Mouse (Mus musculus) lung, embryonic 14.5 days (tissue): ENCODE measurements around the gene Mia. TPM values are rescaled to one million over a fixed set of nuclear protein-coding genes. Genes with fewer than 3 reads are reported as not detected.

ENCODE experiments used
- ATAC-seq: fragments of 200-750 bp; cut with Nextera tagmentation; 2 replicates; pipeline ENCODE4 v1.8.0; 2017; ENCODE audit warnings: mild to moderate bottlenecking, moderate TSS enrichment, moderate library complexity; ENCODE audit not compliant: insufficient read depth
- DNase-seq: peaks from one replicate; pipeline ENCODE4 v3.0.0-alpha.2; 2015
- H3K27ac ChIP-seq: fragments of 300-500 bp; sonication (generic); 2 replicates; pipeline ENCODE4 v1.5.1; 2014; ENCODE audit warnings: low read depth, mild to moderate bottlenecking, moderate library complexity
- H3K27me3 ChIP-seq: fragments of 300-500 bp; sonication (generic); 2 replicates; pipeline ENCODE4 v1.6.1; 2014; ENCODE audit warnings: low read length, control low read depth; ENCODE audit not compliant: insufficient read depth
- H3K36me3 ChIP-seq: fragments of 300-500 bp; sonication (generic); 2 replicates; pipeline ENCODE4 v1.6.1; 2014; ENCODE audit warnings: control low read depth; ENCODE audit not compliant: insufficient read depth
- H3K4me1 ChIP-seq: fragments of 300-500 bp; sonication (generic); 2 replicates; pipeline ENCODE4 v1.6.1; 2014; ENCODE audit warnings: antibody characterized with exemption, control low read depth; ENCODE audit not compliant: insufficient read depth
- H3K4me2 ChIP-seq: fragments of 300-500 bp; sonication (generic); 2 replicates; pipeline ENCODE4 v1.6.1; 2014; ENCODE audit warnings: mild to moderate bottlenecking
- H3K4me3 ChIP-seq: fragments of 300-500 bp; sonication (generic); 2 replicates; pipeline ENCODE4 v1.5.1; 2014; ENCODE audit warnings: low read depth, low read length
- H3K9ac ChIP-seq: fragments of 300-500 bp; sonication (generic); 2 replicates; pipeline ENCODE4 v1.6.1; 2014
- H3K9me3 ChIP-seq: fragments of 300-500 bp; sonication (generic); 2 replicates; pipeline ENCODE4 v1.6.1; 2016; ENCODE audit warnings: low read depth, low read length, control low read depth
- CTCF ChIP-seq: IDR thresholded peaks from 2 replicates; pipeline ENCODE4 v1.5.1; 2016; ENCODE audit warnings: antibody characterized with exemption, low read depth
- WGBS: fragments of 180-500 bp; shearing (Covaris S2); extraction: QIAGEN DNeasy Blood & Tissue Kit; methylation state at CpG from one replicate; pipeline ENCODE4 v1.1.7; 2014; 5-methylcytosine and 5-hydroxymethylcytosine counted together
- polyA plus RNA-seq: library from polyadenylated mRNA; unstranded; fragments of >200 nt; fragmentation: Nextera tagmentation; extraction: Ambion mirVana; gene quantifications from 2 replicates; pipeline ENCODE4 v1.2.1, GENCODE M21; 2014

Gene Mia
- polyA plus RNA-seq, result 155 and 161 TPM in 2 replicates

- ATAC-seq (peak; percentile 4; the same call in 1 of the 2 replicates), DNase-seq (peak; percentile 76)
- TF ChIP-seq CTCF, result no peak
- Histone ChIP-seq H3K9ac (peak within 1 kb of the TSS; percentile 36), H3K4me1 (peaks cover 9% of the 10 kb centered on the region), H3K36me3 (peaks cover 33% of the 10 kb centered on the region), H3K27ac (peak within 1 kb of the TSS; percentile 92), H3K4me2 (peak within 1 kb of the TSS; percentile 67), H3K4me3 (peak within 1 kb of the TSS; percentile 61), H3K9me3 (no peaks in the 10 kb centered on the region), H3K27me3 (no peaks in the 10 kb centered on the region)
- 46% methylated on average over 14 of the region's 14 CpGs for WGBS
These were observed at the start of gene Mia, which contains the start of gene Gm21983 for GRCm38 (mm10) chr7:27180837-27181695. TSS of gene Mia (minus strand) at chr7:27181157. TSS of gene Gm21983 (minus strand) at chr7:27181086.

GRCm38 (mm10) chr7:27228865-27229264 is 47.9 kb upstream of the Mia start:
- H3K27me3 ChIP-seq, result no peaks in the 10 kb centered on the region
- no peaks in the 10 kb centered on the region for H3K36me3 ChIP-seq
- ATAC-seq (no peak), DNase-seq (no peak)
- no peak for TF ChIP-seq CTCF
- H3K4me2 ChIP-seq, result peak overlapping the region; percentile 76
- 13% methylated on average over 6 of the region's 6 CpGs for WGBS
- no peaks in the 10 kb centered on the region for H3K9me3 ChIP-seq
- H3K4me3 ChIP-seq, result peak overlapping the region; percentile 76
- H3K4me1 ChIP-seq, result peaks cover 17% of the 10 kb centered on the region; the same call in 1 of the 2 replicates
- peak overlapping the region; percentile 91 for H3K27ac ChIP-seq
- H3K9ac ChIP-seq, result peak overlapping the region; percentile 76

GRCm38 (mm10) chr7:27228281-27228821 is 47.4 kb upstream of the Mia start, which contains the start of gene Itpkc:
TSS of gene Itpkc (minus strand) at chr7:27228661.
- H3K4me1 ChIP-seq, result peaks cover 17% of the 10 kb centered on the region; the same call in 1 of the 2 replicates
- ATAC-seq, result peak; percentile 81
- H3K9me3 ChIP-seq, result no peaks in the 10 kb centered on the region
- TF ChIP-seq CTCF, result peak; percentile 23; the same call in 1 of the 2 replicates
- peak within 1 kb of the TSS; percentile 76 for H3K4me3 ChIP-seq
- H3K9ac ChIP-seq, result peak within 1 kb of the TSS; percentile 76
- peak within 1 kb of the TSS; percentile 76 for H3K4me2 ChIP-seq
- peak; percentile 98 for DNase-seq
- under 1% methylated on average over 48 of the region's 49 CpGs for WGBS
- H3K27ac ChIP-seq, result peak within 1 kb of the TSS; percentile 91
- no peaks in the 10 kb centered on the region for H3K27me3 ChIP-seq
- H3K36me3 ChIP-seq, result no peaks in the 10 kb centered on the region

- Histone ChIP-seq H3K9me3 (no peaks in the 10 kb centered on the region), H3K4me1 (peaks cover 17% of the 10 kb centered on the region; the same call in 1 of the 2 replicates), H3K4me3 (peak overlapping the region; percentile 76), H3K9ac (peak overlapping the region; percentile 76), H3K36me3 (0 out of 2 replicates have a peak, but pooled peaks cover 1% of the 10 kb centered on the region), H3K27ac (peak overlapping the region; percentile 91; the same call in 1 of the 2 replicates), H3K4me2 (peak overlapping the region; percentile 76), H3K27me3 (no peaks in the 10 kb centered on the region)
- TF ChIP-seq CTCF, result no peak
- ATAC-seq (peak; percentile 1; the same call in 1 of the 2 replicates), DNase-seq (peak; percentile 24)
- WGBS, result under 1% methylated on average over 10 of the region's 10 CpGs
These were observed 46.7 kb upstream of the Mia start for GRCm38 (mm10) chr7:27227676-27228075.

GRCm38 (mm10) chr7:27227276-27227675 is 46.3 kb upstream of the Mia start:
- H3K4me2 ChIP-seq, result peak overlapping the region; percentile 76
- H3K4me3 ChIP-seq, result peak overlapping the region; percentile 76
- 0 out of 2 replicates have a peak, but pooled peaks cover 5% of the 10 kb centered on the region for H3K36me3 ChIP-seq
- TF ChIP-seq CTCF, result no peak
- H3K9ac ChIP-seq, result peak overlapping the region; percentile 76
- no peak for DNase-seq
- no peak for ATAC-seq
- H3K9me3 ChIP-seq, result no peaks in the 10 kb centered on the region
- no peaks in the 10 kb centered on the region for H3K27me3 ChIP-seq
- H3K27ac ChIP-seq, result no peak overlapping the region
- WGBS, result 26% methylated on average over 9 of the region's 9 CpGs
- H3K4me1 ChIP-seq, result peaks cover 17% of the 10 kb centered on the region; the same call in 1 of the 2 replicates

- no peaks in the 10 kb centered on the region for H3K9me3 ChIP-seq
- no peak overlapping the region for H3K27ac ChIP-seq
- H3K9ac ChIP-seq, result peak overlapping the region; percentile 36
- ATAC-seq, result no peak
- no peak overlapping the region for H3K4me3 ChIP-seq
- peak overlapping the region; percentile 76; the same call in 1 of the 2 replicates for H3K4me2 ChIP-seq
- DNase-seq, result no peak
- WGBS, result 60% methylated on average over 11 of the region's 11 CpGs
- peaks cover 17% of the 10 kb centered on the region; the same call in 1 of the 2 replicates for H3K4me1 ChIP-seq
- no peak for TF ChIP-seq CTCF
- no peaks in the 10 kb centered on the region for H3K27me3 ChIP-seq
- 0 out of 2 replicates have a peak, but pooled peaks cover 11% of the 10 kb centered on the region for H3K36me3 ChIP-seq
These were observed 44.1 kb upstream of the Mia start for GRCm38 (mm10) chr7:27224877-27225575.
